Comparison of ENCODE assay signal across 25 mouse cellular contexts in genomic region chr2:164684807-164685206, GRCm38 (mm10). TPM values are rescaled to one million over a fixed set of nuclear protein-coding genes. Genes with fewer than 3 reads are reported as not detected.
DNase-seq lines count a peak whose midpoint lies in the region; ATAC-seq and TF ChIP-seq lines count a peak whose summit lies in the region.
"Had no signal": no experiment of that assay in that cellular context is flagged by ENCODE, and none has a peak within 500 bp of the region (broad histone marks: within the 10 kb centered on the region; RNA-seq: fewer than 3 reads in every experiment).

Gene Wfdc13, plus strand, starts transcription at chr2:164685107.

- DNase-seq in heart, adult 11 months: peak; percentile 30
- DNase-seq in heart, embryonic 10.5 days (ENCODE audit: low spot score): no peak
- no peak for DNase-seq in gonadal fat pad, adult 2 months (ENCODE audit: low read depth)
- DNase-seq in stomach, postnatal 0 days (ENCODE audit: low spot score): no peak
- DNase-seq in embryonic facial prominence, embryonic 10.5 days (ENCODE audit: low spot score): no peak
- DNase-seq: adrenal gland, adult 8-10 months; adrenal gland, postnatal 25 days; B cell, adult 2 months; cerebellum, adult 11 months; cerebellum, adult 18-20 months; cerebellum, adult 8-10 months; cerebellum, adult 9-11 months; cerebellum, postnatal 14 days; cerebellum, postnatal 36 days; embryo, embryonic 11 days; forebrain, postnatal 0 days had no signal

- TF ChIP-seq EP300 in stomach, postnatal 0 days (optimal IDR thresholded peaks at IDR 0.05): no peak

- ATAC-seq in stomach, postnatal 0 days (ENCODE audit: low FRiP score, low TSS enrichment): no peak
- ATAC-seq: activated CD4-positive, CD25-positive, alpha-beta regulatory T cell, adult 4 months; CD4-positive, CD25-positive, alpha-beta regulatory T cell, adult 4 months; forebrain, embryonic 13.5 days; forebrain, embryonic 15.5 days; forebrain, postnatal 0 days; Patski had no signal

- no peaks in the 10 kb centered on the region for H3K36me3 ChIP-seq in heart, embryonic 10.5 days
- no peaks in the 10 kb centered on the region for H3K36me3 ChIP-seq in stomach, postnatal 0 days (ENCODE audit: control insufficient read depth, insufficient read depth, low read length)
- no peaks in the 10 kb centered on the region for H3K36me3 ChIP-seq in embryonic facial prominence, embryonic 10.5 days (replicated peaks)
- H3K36me3 ChIP-seq: embryonic facial prominence, embryonic 12.5 days; forebrain, embryonic 15.5 days; G1E had no signal

- WGBS in heart, embryonic 10.5 days: 43% methylated on average over 3 of the region's 3 CpGs
- WGBS in stomach, postnatal 0 days: 36% methylated on average over 3 of the region's 3 CpGs
- 67% methylated on average over 3 of the region's 3 CpGs for WGBS in embryonic facial prominence, embryonic 10.5 days

- H3K4me1 ChIP-seq in heart, embryonic 10.5 days: no peaks in the 10 kb centered on the region
- no peaks in the 10 kb centered on the region for H3K4me1 ChIP-seq in stomach, postnatal 0 days (replicated peaks; ENCODE audit: control insufficient read depth, insufficient read depth)
- 0 out of 2 replicates have a peak, but pooled peaks cover 3% of the 10 kb centered on the region for H3K4me1 ChIP-seq in embryonic facial prominence, embryonic 10.5 days
- H3K4me1 ChIP-seq: forebrain, embryonic 13.5 days; forebrain, embryonic 15.5 days had no signal

- H3K4me2 ChIP-seq in stomach, postnatal 0 days (replicated peaks; ENCODE audit: low read depth): peak within 1 kb of the TSS; percentile 20; the same call in 1 of the 2 replicates
- H3K4me2 ChIP-seq: embryonic facial prominence, embryonic 12.5 days; forebrain, embryonic 13.5 days; forebrain, embryonic 15.5 days had no signal

- peak within 1 kb of the TSS; percentile 8; the same call in 1 of the 2 replicates for H3K9ac ChIP-seq in stomach, postnatal 0 days (ENCODE audit: low read length)
- H3K9ac ChIP-seq: embryonic facial prominence, embryonic 12.5 days; forebrain, embryonic 13.5 days; forebrain, embryonic 15.5 days; forebrain, postnatal 0 days had no signal

- no peak for TF ChIP-seq CTCF in stomach, postnatal 0 days (IDR thresholded peaks at IDR 0.05; ENCODE audit: low read depth)

- H3K27me3 ChIP-seq in heart, embryonic 10.5 days (ENCODE audit: insufficient read depth, poor library complexity, severe bottlenecking): peaks cover 4% of the 10 kb centered on the region; the same call in 1 of the 2 replicates
- H3K27me3 ChIP-seq in stomach, postnatal 0 days (ENCODE audit: control insufficient read depth, insufficient read depth, low read length): no peaks in the 10 kb centered on the region
- H3K27me3 ChIP-seq in embryonic facial prominence, embryonic 10.5 days (replicated peaks; ENCODE audit: low read depth, poor library complexity, severe bottlenecking): no peaks in the 10 kb centered on the region
- H3K27me3 ChIP-seq: embryonic facial prominence, embryonic 12.5 days; forebrain, embryonic 13.5 days; forebrain, embryonic 15.5 days; Patski had no signal

- H3K4me3 ChIP-seq in heart, embryonic 10.5 days: no peak within 1 kb of the TSS
- H3K4me3 ChIP-seq in stomach, postnatal 0 days (ENCODE audit: low read depth, low read length): 0 out of 2 replicates have a peak within 1 kb of the TSS, but pooled peaks have one; percentile 4
- H3K4me3 ChIP-seq in embryonic facial prominence, embryonic 10.5 days: no peak within 1 kb of the TSS
- H3K4me3 ChIP-seq: embryonic facial prominence, embryonic 12.5 days; forebrain, embryonic 13.5 days; forebrain, embryonic 15.5 days had no signal

- H3K27ac ChIP-seq in heart, embryonic 10.5 days: no peak within 1 kb of the TSS
- H3K27ac ChIP-seq in stomach, postnatal 0 days (replicated peaks): 0 out of 2 replicates have a peak within 1 kb of the TSS, but pooled peaks have one; percentile 30
- H3K27ac ChIP-seq in embryonic facial prominence, embryonic 10.5 days (replicated peaks): no peak within 1 kb of the TSS
- H3K27ac ChIP-seq: embryonic facial prominence, embryonic 12.5 days; forebrain, embryonic 13.5 days; forebrain, embryonic 15.5 days had no signal

- H3K9me3 ChIP-seq in heart, embryonic 10.5 days: no peaks in the 10 kb centered on the region
- no peaks in the 10 kb centered on the region for H3K9me3 ChIP-seq in stomach, postnatal 0 days (ENCODE audit: control insufficient read depth, low read length)
- no peaks in the 10 kb centered on the region for H3K9me3 ChIP-seq in embryonic facial prominence, embryonic 10.5 days
- H3K9me3 ChIP-seq: embryonic facial prominence, embryonic 12.5 days; forebrain, embryonic 13.5 days; forebrain, embryonic 15.5 days; G1E had no signal

RNA-seq across cellular contexts. Expression of gene Wfdc13, which starts in this region (rescaled TPM):
- polyA plus RNA-seq in heart, embryonic 10.5 days (2016; fragmentation: Nextera tagmentation; extraction: Ambion mirVana): not detected in 2 replicates
- 1,038 and 1,237 TPM in 2 replicates for polyA plus RNA-seq in gonadal fat pad, adult 2 months (2012; rRNA removed)
- polyA plus RNA-seq in stomach, postnatal 0 days (2015; fragmentation: Nextera tagmentation; extraction: Ambion mirVana): 2.1 and 2.6 TPM in 2 replicates
- 0.14 TPM in 1 of 2 replicates, not detected in the other for polyA plus RNA-seq in embryonic facial prominence, embryonic 10.5 days (2016; fragmentation: Nextera tagmentation; extraction: Ambion mirVana)
- polyA plus RNA-seq: activated CD4-positive, CD25-positive, alpha-beta regulatory T cell, adult 4 months; brain, embryonic 14.5 days; CD4-positive, CD25-positive, alpha-beta regulatory T cell, adult 4 months; forebrain, embryonic 11.5 days; forebrain, embryonic 13.5 days; forebrain, embryonic 15.5 days; forebrain, postnatal 0 days; G1E; Patski had no signal

Comparison
In these comparisons a context has a peak if more than half of its experiments do, and no peak if none do; other contexts are left out.
1. RNA of gene Wfdc13 (polyA plus RNA-seq): 1,038 to 1,237 TPM in gonadal fat pad, adult 2 months; 2.1 to 2.6 TPM in stomach, postnatal 0 days, 0.14 TPM in embryonic facial prominence, embryonic 10.5 days and not detected in heart, embryonic 10.5 days; every median in the first group is over 100 times any median in the second.